Comparison of ENCODE assay signal across 8 mouse cellular contexts in genomic region chrX:51019884-51020283, GRCm38 (mm10). TPM values are rescaled to one million over a fixed set of nuclear protein-coding genes. Genes with fewer than 3 reads are reported as not detected.
DNase-seq lines count a peak whose midpoint lies in the region; ATAC-seq lines count a peak whose summit lies in the region.

No protein-coding gene starts in this region.

- H3K36me3 ChIP-seq in kidney, embryonic 14.5 days (ENCODE audit: control insufficient read depth, insufficient read depth, low read length), result 0 out of 2 replicates have a peak, but pooled peaks cover 2% of the 10 kb centered on the region
- peaks cover 3% of the 10 kb centered on the region for H3K36me3 ChIP-seq in heart, embryonic 13.5 days
- H3K36me3 ChIP-seq in liver, embryonic 12.5 days, result peaks cover 1% of the 10 kb centered on the region; the same call in 1 of the 2 replicates

- H3K4me1 ChIP-seq in kidney, embryonic 14.5 days (ENCODE audit: control insufficient read depth, insufficient read depth, low read length), result no peaks in the 10 kb centered on the region
- H3K4me1 ChIP-seq in heart, embryonic 13.5 days, result peaks cover 16% of the 10 kb centered on the region
- H3K4me1 ChIP-seq in liver, embryonic 12.5 days, result peaks cover 16% of the 10 kb centered on the region

- H3K9ac ChIP-seq in kidney, embryonic 14.5 days (ENCODE audit: low read depth, low read length), result no peak overlapping the region
- H3K9ac ChIP-seq in heart, embryonic 13.5 days, result peak overlapping the region; percentile 91
- H3K9ac ChIP-seq in liver, embryonic 12.5 days, result no peak overlapping the region

- no peaks in the 10 kb centered on the region for H3K27me3 ChIP-seq in kidney, embryonic 14.5 days (ENCODE audit: control insufficient read depth, insufficient read depth, low read length)
- no peaks in the 10 kb centered on the region for H3K27me3 ChIP-seq in heart, embryonic 13.5 days (replicated peaks)
- no peaks in the 10 kb centered on the region for H3K27me3 ChIP-seq in liver, embryonic 12.5 days (replicated peaks)

- H3K27ac ChIP-seq in kidney, embryonic 14.5 days (ENCODE audit: low read depth, low read length), result no peak overlapping the region
- H3K27ac ChIP-seq in heart, embryonic 13.5 days (replicated peaks), result peak overlapping the region; percentile 98
- peak overlapping the region; percentile 36; the same call in 1 of the 2 replicates for H3K27ac ChIP-seq in liver, embryonic 12.5 days

- no peak overlapping the region for H3K4me2 ChIP-seq in kidney, embryonic 14.5 days (replicated peaks; ENCODE audit: low read depth, low read length)
- H3K4me2 ChIP-seq in heart, embryonic 13.5 days, result peak overlapping the region; percentile 72
- H3K4me2 ChIP-seq in liver, embryonic 12.5 days, result peak overlapping the region; percentile 69

- no peak overlapping the region for H3K4me3 ChIP-seq in kidney, embryonic 14.5 days (ENCODE audit: low read length)
- H3K4me3 ChIP-seq in heart, embryonic 13.5 days, result peak overlapping the region; percentile 62
- no peak overlapping the region for H3K4me3 ChIP-seq in liver, embryonic 12.5 days

- 35% methylated on average over 2 of the region's 2 CpGs for WGBS in kidney, embryonic 14.5 days
- 24% methylated on average over 2 of the region's 2 CpGs for WGBS in heart, embryonic 13.5 days
- WGBS in liver, embryonic 12.5 days (ENCODE audit: insufficient replicate concordance), result 15% methylated on average over 2 of the region's 2 CpGs

- ATAC-seq in kidney, embryonic 14.5 days (ENCODE audit: low FRiP score, low TSS enrichment), result no peak
- ATAC-seq in heart, embryonic 13.5 days (ENCODE audit: extremely low read depth, insufficient number of reproducible peaks, low FRiP score, low TSS enrichment), result no peak
- peak; percentile 46 for ATAC-seq in liver, embryonic 12.5 days

- H3K9me3 ChIP-seq in kidney, embryonic 14.5 days (ENCODE audit: control insufficient read depth, low read length), result no peaks in the 10 kb centered on the region
- H3K9me3 ChIP-seq in heart, embryonic 13.5 days, result no peaks in the 10 kb centered on the region
- H3K9me3 ChIP-seq in liver, embryonic 12.5 days (replicated peaks), result no peaks in the 10 kb centered on the region

- peak; percentile 51 for DNase-seq in kidney, adult 18-20 months
- peak; percentile 36 for DNase-seq in NIH3T3 (ENCODE audit: low read depth)
- peak; percentile 13 to 51 for DNase-seq in cerebellum, postnatal 25 days
- DNase-seq in retina, postnatal 1 day, result peak; percentile 54
- no peak for DNase-seq in left cerebral cortex, adult 18-20 months (ENCODE audit: low spot score in 2 of 2)

RNA-seq across cellular contexts. Expression of gene Rap2c, which starts 2.1 kb away (rescaled TPM):
- polyA plus RNA-seq in kidney, embryonic 14.5 days (2014; fragmentation: Nextera tagmentation; extraction: Ambion mirVana), result 19.5 and 21.6 TPM in 2 replicates
- polyA plus RNA-seq in heart, embryonic 13.5 days (2015; fragmentation: Nextera tagmentation; extraction: Ambion mirVana), result 16.5 and 17.8 TPM in 2 replicates
- 11.9 TPM in 2 replicates for polyA plus RNA-seq in liver, embryonic 12.5 days (2016; fragmentation: Nextera tagmentation; extraction: Ambion mirVana)
- 10 to 100 TPM; 26.7 to 30.5 TPM for total RNA-seq in left cerebral cortex, adult 18-20 months (2021)

Comparison
In these comparisons a context has a peak if more than half of its experiments do, and no peak if none do; other contexts are left out.
1. DNase-seq: peak in kidney, adult 18-20 months (single experiment), NIH3T3 (single experiment), cerebellum, postnatal 25 days (2 of 2) and retina, postnatal 1 day (single experiment); none in left cerebral cortex, adult 18-20 months (0 of 2).